Mouse (Mus musculus) brain, embryonic 14.5 days (tissue): Measurements from ENCODE around the gene Akap13. TPM values are rescaled to one million over a fixed set of nuclear protein-coding genes. Genes with fewer than 3 reads are reported as not detected.
A peak's percentile ranks its signal among the peaks of the same experiment; 100 is the strongest.
"Not testable (repeated sequence)": the region's sequence is repeated elsewhere in the genome, so short reads cannot be mapped to it uniquely, and the experiment has no call there.

ENCODE experiments used
- DNase-seq: peaks from one replicate; pipeline ENCODE4 v3.0.0-alpha.2; 2011; ENCODE audit warnings: low read depth
- CTCF ChIP-seq: fragments of 200-500 bp; IDR thresholded peaks from 2 replicates; pipeline ENCODE4 v1.5.1; 2012; ENCODE audit warnings: inconsistent platforms, mild to moderate bottlenecking, moderate library complexity, borderline replicate concordance; ENCODE audit not compliant: insufficient read depth, insufficient read length; ENCODE audit errors: extremely low read depth
- POLR2A ChIP-seq: fragments of 200-500 bp; IDR thresholded peaks from 2 replicates; pipeline ENCODE4 v1.6.1; 2012; ENCODE audit warnings: mild to moderate bottlenecking, inconsistent platforms, borderline replicate concordance; ENCODE audit not compliant: poor library complexity, insufficient read depth, insufficient read length, severe bottlenecking; ENCODE audit errors: extremely low read depth
- polyA plus RNA-seq: library from polyadenylated mRNA; depleted of rRNA; stranded (reverse); fragments of >200 nt; gene quantifications from 2 replicates; pipeline ENCODE4 v1.2.3, GENCODE M21; 2012

Gene Akap13
- polyA plus RNA-seq, 1 experiment: 11.5 TPM

- DNase-seq: no peak
- TF ChIP-seq CTCF (no peak), POLR2A (no peak)
Observed at GRCm38 (mm10) chr7:75778053-75778452, 322.7 kb downstream of the Akap13 start.

GRCm38 (mm10) chr7:75780812-75781211 is 325.5 kb downstream of the Akap13 start:
- TF ChIP-seq POLR2A (no peak), CTCF (no peak)

GRCm38 (mm10) chr7:75781298-75781947 is 326.1 kb downstream of the Akap13 start:
- TF ChIP-seq POLR2A (no peak), CTCF (no peak)
- no peak for DNase-seq

More at GRCm38 (mm10) chr7:75780812-75781211, 325.5 kb downstream of the Akap13 start:
- no peak for DNase-seq

GRCm38 (mm10) chr7:75781948-75782722 is 326.8 kb downstream of the Akap13 start:
- TF ChIP-seq POLR2A: peak; percentile 7; the same call in 1 of the 2 replicates
- no peak for TF ChIP-seq CTCF
- peak; percentile 97 for DNase-seq

DNA sequence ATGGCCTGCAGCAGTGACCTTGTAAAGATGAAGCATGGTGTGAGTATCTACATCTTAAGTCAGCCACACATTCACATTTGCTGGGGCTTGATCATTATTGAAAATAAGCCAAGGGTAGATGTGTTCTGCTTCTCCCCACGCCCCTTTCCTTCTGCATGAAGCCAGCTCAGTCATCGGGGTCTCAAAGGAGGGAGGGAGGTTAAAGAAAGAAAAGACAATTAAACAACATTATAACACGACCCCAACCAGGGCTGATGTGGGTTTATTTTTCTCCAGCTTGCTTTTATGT is 327.3 kb downstream of the Akap13 start:
- no peak for DNase-seq
- TF ChIP-seq CTCF (no peak), POLR2A (no peak)

DNA sequence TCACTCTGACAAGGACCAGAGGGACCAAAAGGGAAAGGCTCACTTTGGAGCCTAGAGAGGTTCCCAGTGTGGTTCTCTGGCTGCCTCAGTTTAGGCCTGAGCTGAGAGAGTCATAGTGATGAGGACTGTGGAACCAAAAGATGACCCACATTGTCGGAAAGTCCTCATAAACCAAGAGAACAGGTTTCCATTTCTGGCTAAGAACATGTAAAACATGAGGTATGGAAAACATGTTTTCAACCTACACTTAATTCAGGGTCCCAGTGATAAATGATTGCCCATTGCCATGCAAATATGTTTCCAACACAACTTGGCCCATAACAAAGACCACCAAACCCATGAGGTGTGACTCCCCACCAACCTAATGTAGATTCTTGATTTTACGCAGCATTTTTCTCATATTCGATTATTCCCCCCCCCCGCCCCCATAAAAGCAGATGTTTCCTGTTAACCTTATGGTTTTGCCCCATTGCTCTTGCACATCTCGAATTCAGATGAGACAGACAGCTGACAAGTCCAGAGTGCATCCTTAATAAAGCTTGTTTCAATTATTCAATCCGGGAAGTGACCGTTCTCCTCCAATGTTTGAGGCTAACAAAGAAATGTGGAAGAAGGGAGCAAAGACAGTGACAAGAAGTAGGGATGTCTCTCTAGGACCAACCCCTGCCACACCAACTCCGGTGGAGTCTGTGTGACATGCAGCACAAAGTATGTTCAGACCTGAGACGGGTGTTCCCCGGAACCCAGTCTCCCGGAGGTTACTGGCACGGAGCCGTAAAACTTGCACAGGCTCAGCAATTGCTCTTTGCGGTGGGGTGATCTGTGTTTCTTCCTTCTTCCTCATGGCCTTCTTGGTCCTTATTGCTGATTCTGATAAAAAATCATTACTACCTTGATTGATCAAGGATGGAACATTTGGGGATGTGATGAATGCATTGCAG is 330.3 kb downstream of the Akap13 start:
- no peak for TF ChIP-seq CTCF
- no peak for DNase-seq

GRCm38 (mm10) chr7:75786812-75787211 is 331.5 kb downstream of the Akap13 start:
- DNase-seq: no peak
- no peak for TF ChIP-seq CTCF
- TF ChIP-seq POLR2A: no peak

- TF ChIP-seq CTCF (no peak), POLR2A (no peak)
Observed at GRCm38 (mm10) chr7:75787371-75787770, 332.0 kb downstream of the Akap13 start.

GRCm38 (mm10) chr7:75788069-75788800 is 332.9 kb downstream of the Akap13 start:
- not testable (repeated sequence) for DNase-seq

More at GRCm38 (mm10) chr7:75787371-75787770, 332.0 kb downstream of the Akap13 start:
- no peak for DNase-seq

DNA sequence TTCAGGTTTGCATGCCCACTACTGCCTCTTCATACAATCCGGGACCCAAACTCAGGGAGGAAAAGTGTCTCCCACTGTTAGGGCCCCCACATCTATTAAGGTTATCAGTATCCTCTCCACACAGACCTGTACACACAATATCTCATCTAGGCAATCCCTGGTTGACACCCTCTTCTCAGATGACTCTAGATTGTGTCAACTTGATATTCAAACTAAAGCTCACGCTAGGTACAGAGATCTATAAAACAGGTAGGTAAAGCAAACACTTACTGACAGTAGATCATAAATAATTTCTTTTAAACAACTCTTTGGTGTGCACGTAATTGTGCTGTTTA is 333.4 kb downstream of the Akap13 start:
- not testable (repeated sequence) for DNase-seq

- TF ChIP-seq CTCF (no peak), POLR2A (no peak)
- no peak for DNase-seq
Observed at GRCm38 (mm10) chr7:75789746-75790145, 334.4 kb downstream of the Akap13 start.

GRCm38 (mm10) chr7:75791092-75791837 is 335.9 kb downstream of the Akap13 start:
- peak; percentile 30 for DNase-seq
